Mouse (Mus musculus) lung, postnatal 0 days (tissue): ENCODE measurements around the gene Slc38a1. TPM values are rescaled to one million over a fixed set of nuclear protein-coding genes. Genes with fewer than 3 reads are reported as not detected.
A peak's percentile ranks its signal among the peaks of the same experiment; 100 is the strongest.

ENCODE experiments used
- ATAC-seq: fragments of 200-750 bp; cut with Nextera tagmentation; 2 replicates; pipeline ENCODE4 v1.8.0; 2017; ENCODE audit warnings: moderate library complexity
- DNase-seq: peaks from one replicate; pipeline ENCODE4 v3.0.0-alpha.2; 2016; ENCODE audit warnings: low spot score
- H3K27ac ChIP-seq: fragments of 300-500 bp; sonication (generic); 2 replicates; pipeline ENCODE4 v1.5.1; 2014; ENCODE audit warnings: antibody characterized with exemption, mild to moderate bottlenecking, low read length, mixed read lengths
- H3K27me3 ChIP-seq: fragments of 300-500 bp; sonication (generic); replicated peaks from 2 replicates; pipeline ENCODE4 v1.6.1; 2014; ENCODE audit warnings: low read length, mixed read lengths; ENCODE audit not compliant: insufficient read depth
- H3K36me3 ChIP-seq: fragments of 300-500 bp; sonication (generic); 2 replicates; pipeline ENCODE4 v1.6.1; 2014; ENCODE audit warnings: low read length, mixed read lengths; ENCODE audit not compliant: insufficient read depth
- H3K4me1 ChIP-seq: fragments of 300-500 bp; sonication (generic); 2 replicates; pipeline ENCODE4 v1.6.1; 2014; ENCODE audit warnings: antibody characterized with exemption, low read depth, low read length, mixed read lengths; ENCODE audit not compliant: insufficient read depth
- H3K4me2 ChIP-seq: fragments of 300-500 bp; sonication (generic); replicated peaks from 2 replicates; pipeline ENCODE4 v1.6.1; 2014; ENCODE audit warnings: low read depth, mild to moderate bottlenecking, low read length, moderate library complexity, mixed read lengths
- H3K4me3 ChIP-seq: fragments of 300-500 bp; sonication (generic); 2 replicates; pipeline ENCODE4 v1.5.1; 2014; ENCODE audit warnings: low read depth, low read length
- H3K9ac ChIP-seq: fragments of 300-500 bp; sonication (generic); replicated peaks from 2 replicates; pipeline ENCODE4 v1.6.1; 2014; ENCODE audit warnings: low read depth, mild to moderate bottlenecking
- H3K9me3 ChIP-seq: fragments of 300-500 bp; sonication (generic); 2 replicates; pipeline ENCODE4 v1.6.1; 2016; ENCODE audit warnings: low read length, mixed read lengths
- CTCF ChIP-seq: IDR thresholded peaks from 2 replicates; pipeline ENCODE4 v1.5.1; 2016; ENCODE audit warnings: antibody characterized with exemption, mild to moderate bottlenecking
- EP300 ChIP-seq: IDR thresholded peaks from 2 replicates; pipeline ENCODE4 v1.6.1; 2016; ENCODE audit warnings: antibody characterized with exemption, mild to moderate bottlenecking, control low read depth
- WGBS: fragments of 180-500 bp; shearing (Covaris S2); extraction: QIAGEN DNeasy Blood & Tissue Kit; methylation state at CpG from one replicate; pipeline ENCODE4 v1.1.7; 2014; 5-methylcytosine and 5-hydroxymethylcytosine counted together
- polyA plus RNA-seq: library from polyadenylated mRNA; unstranded; fragments of >200 nt; fragmentation: Nextera tagmentation; extraction: Ambion mirVana; gene quantifications from 2 replicates; pipeline ENCODE4 v1.2.1, GENCODE M21; 2015

Gene Slc38a1
- polyA plus RNA-seq, 1 experiment from 2014 or later = 13.5 TPM

DNA sequence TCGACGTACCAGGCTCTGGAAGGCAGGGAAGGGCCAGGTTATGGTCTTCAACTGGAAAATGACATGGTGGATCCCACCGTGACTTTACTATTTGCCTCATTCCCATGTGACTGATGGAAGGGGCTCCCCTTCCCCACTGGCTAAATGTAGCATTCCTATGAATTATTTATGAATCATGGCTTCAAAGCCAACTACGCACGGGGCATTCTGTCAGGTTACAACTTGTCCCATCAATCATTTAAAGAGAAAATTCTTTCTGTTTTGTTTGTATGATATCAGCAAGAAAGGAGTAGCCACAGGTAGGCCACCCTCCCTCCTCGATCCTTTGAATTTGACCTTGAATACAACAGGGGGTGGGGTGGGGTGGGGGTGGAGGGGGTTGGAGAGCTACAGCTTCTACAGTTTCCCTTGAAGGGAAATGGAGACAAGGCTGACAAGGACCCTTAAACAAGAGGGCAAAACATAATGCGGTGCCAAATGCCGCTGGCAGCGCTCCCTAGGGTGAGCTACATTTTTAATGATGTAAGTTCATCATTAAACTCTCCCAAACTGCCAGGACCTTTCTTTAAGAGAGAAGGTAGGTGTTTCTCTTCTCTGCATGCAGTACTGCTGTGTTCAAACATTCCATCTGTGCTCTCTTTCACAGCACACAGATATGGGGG lies 53.6 kb downstream of the Slc38a1 start:
- Histone ChIP-seq H3K4me1 (no peaks in the 10 kb centered on the region; the same call in 1 of the 2 replicates), H3K27ac (no peak overlapping the region), H3K9ac (no peak overlapping the region), H3K4me2 (no peak overlapping the region), H3K9me3 (no peaks in the 10 kb centered on the region), H3K36me3 (no peaks in the 10 kb centered on the region), H3K4me3 (no peak overlapping the region), H3K27me3 (no peaks in the 10 kb centered on the region)
- no peak for TF ChIP-seq EP300
- TF ChIP-seq CTCF = no peak
- WGBS = 81% methylated on average over 9 of the region's 9 CpGs
- ATAC-seq (no peak), DNase-seq (no peak)

DNA sequence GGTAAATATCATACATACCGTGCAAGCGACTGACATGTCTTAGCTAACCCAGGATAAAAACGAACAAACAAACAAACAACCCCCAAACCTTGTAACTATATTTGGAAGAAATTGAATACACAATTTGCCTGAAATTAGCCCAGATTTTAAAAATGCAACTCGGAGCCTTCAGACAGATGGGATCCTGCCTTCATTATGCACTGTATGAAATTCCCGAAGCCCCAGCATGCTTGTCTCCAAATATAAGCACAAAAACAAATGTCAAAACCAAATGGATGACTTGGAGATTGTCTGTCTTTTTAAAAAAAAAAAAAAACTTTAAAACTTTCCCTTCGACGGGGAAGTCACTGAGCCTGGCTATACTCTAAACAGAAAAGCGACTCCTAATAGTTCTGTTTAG lies 54.7 kb downstream of the Slc38a1 start:
- H3K4me2 ChIP-seq = no peak overlapping the region
- ATAC-seq = no peak
- 81% methylated on average over 8 of the region's 8 CpGs for WGBS
- H3K4me1 ChIP-seq = no peaks in the 10 kb centered on the region
- no peak for DNase-seq
- H3K27ac ChIP-seq = no peak overlapping the region
- H3K4me3 ChIP-seq = no peak overlapping the region
- H3K9ac ChIP-seq = no peak overlapping the region
- no peak for TF ChIP-seq CTCF
- TF ChIP-seq EP300 = no peak
- H3K9me3 ChIP-seq = no peaks in the 10 kb centered on the region
- H3K27me3 ChIP-seq = no peaks in the 10 kb centered on the region
- no peaks in the 10 kb centered on the region for H3K36me3 ChIP-seq

DNA sequence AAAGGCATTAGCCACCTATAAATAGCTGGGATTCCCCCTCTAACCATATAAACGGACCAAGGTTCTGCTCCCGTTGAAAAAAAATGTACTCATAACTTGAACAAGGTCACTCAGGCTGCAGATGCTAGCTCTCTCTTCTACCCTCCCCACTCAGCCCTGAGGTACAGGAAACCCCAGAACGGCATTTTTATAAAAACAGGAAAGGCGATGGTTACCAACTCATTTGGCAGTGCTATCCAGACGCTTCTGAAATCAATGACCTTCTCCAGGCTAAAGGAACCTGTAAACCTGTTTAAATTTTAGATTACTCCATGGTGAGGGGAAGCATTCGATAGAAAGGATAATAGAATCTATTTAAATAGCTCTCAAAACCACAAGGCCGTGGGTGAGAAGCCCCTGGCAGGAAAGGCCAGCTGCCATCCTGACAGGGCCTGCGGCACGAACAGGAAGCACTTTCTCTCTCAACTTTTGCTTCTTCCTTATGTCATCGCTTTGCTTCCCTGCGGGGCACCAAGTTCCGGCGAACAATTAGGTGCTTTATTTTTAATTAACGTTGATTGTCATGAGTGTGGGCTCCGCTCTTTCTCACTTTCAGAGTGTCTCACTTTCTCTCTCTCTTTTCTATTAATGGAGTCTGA lies 59.2 kb downstream of the Slc38a1 start:
- no peaks in the 10 kb centered on the region for H3K36me3 ChIP-seq

DNA sequence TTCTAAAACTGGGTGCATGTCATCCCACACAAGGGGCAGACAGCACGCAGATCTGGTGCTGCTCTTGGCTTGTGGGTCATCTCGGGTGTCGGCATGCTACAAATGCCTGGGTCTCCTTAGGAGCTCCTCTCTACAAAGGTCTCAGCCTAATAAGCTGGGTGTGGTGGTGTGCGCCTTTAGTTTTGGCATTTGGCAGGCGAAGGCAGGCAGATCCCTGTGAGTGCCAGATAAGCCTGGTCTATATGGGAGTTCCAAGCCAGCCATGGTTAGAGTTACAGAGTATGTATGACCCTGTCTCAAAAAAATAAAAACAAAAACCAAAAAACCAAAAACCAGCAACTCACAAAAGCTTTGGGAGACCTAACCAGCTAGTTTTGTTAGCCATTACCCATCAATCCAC lies 65.7 kb downstream of the Slc38a1 start:
- DNase-seq (no peak), ATAC-seq (no peak)
- no peaks in the 10 kb centered on the region for H3K4me1 ChIP-seq
- H3K4me3 ChIP-seq = no peak overlapping the region
- no peaks in the 10 kb centered on the region for H3K9me3 ChIP-seq
- H3K36me3 ChIP-seq = no peaks in the 10 kb centered on the region
- H3K9ac ChIP-seq = no peak overlapping the region
- H3K27ac ChIP-seq = no peak overlapping the region
- H3K27me3 ChIP-seq = no peaks in the 10 kb centered on the region
- 91% methylated on average over 5 of the region's 5 CpGs for WGBS
- no peak overlapping the region for H3K4me2 ChIP-seq
- no peak for TF ChIP-seq CTCF

More for the DNA sequence above, 59.2 kb downstream of the Slc38a1 start:
- Histone ChIP-seq H3K4me1 (no peaks in the 10 kb centered on the region), H3K9ac (no peak overlapping the region), H3K4me2 (no peak overlapping the region), H3K4me3 (no peak overlapping the region), H3K9me3 (no peaks in the 10 kb centered on the region), H3K27me3 (no peaks in the 10 kb centered on the region), H3K27ac (no peak overlapping the region)
- DNase-seq = no peak
- WGBS = 76% methylated on average over 15 of the region's 15 CpGs
- ATAC-seq = no peak
- TF ChIP-seq EP300 = no peak

DNA sequence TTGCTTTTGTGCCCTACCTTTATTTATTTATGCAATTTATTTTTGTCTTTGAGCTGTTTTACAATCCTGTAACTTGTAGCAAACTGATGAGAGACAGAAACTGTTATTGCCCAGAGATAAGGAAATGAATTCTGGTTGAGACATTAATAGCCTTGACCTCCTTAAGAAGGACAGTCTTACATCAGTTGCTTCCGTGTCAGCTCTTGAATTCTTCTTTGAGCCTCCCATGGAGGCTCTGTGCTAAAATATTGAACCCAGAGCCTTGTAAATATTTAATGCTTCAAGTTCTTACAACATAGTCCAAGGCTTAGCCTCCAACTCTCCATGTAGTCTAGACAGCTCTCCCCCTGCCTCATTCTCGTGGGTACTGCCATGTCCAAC lies 73.7 kb downstream of the Slc38a1 start:
- H3K4me2 ChIP-seq = no peak overlapping the region
- DNase-seq (no peak), ATAC-seq (no peak)
- H3K4me3 ChIP-seq = no peak overlapping the region
- no peaks in the 10 kb centered on the region for H3K36me3 ChIP-seq
- WGBS = 54% methylated on average over 2 of the region's 2 CpGs
- H3K27me3 ChIP-seq = no peaks in the 10 kb centered on the region
- no peaks in the 10 kb centered on the region for H3K9me3 ChIP-seq
- H3K4me1 ChIP-seq = no peaks in the 10 kb centered on the region; the same call in 1 of the 2 replicates
- H3K27ac ChIP-seq = no peak overlapping the region
- no peak overlapping the region for H3K9ac ChIP-seq
- TF ChIP-seq EP300 (no peak), CTCF (no peak)

DNA sequence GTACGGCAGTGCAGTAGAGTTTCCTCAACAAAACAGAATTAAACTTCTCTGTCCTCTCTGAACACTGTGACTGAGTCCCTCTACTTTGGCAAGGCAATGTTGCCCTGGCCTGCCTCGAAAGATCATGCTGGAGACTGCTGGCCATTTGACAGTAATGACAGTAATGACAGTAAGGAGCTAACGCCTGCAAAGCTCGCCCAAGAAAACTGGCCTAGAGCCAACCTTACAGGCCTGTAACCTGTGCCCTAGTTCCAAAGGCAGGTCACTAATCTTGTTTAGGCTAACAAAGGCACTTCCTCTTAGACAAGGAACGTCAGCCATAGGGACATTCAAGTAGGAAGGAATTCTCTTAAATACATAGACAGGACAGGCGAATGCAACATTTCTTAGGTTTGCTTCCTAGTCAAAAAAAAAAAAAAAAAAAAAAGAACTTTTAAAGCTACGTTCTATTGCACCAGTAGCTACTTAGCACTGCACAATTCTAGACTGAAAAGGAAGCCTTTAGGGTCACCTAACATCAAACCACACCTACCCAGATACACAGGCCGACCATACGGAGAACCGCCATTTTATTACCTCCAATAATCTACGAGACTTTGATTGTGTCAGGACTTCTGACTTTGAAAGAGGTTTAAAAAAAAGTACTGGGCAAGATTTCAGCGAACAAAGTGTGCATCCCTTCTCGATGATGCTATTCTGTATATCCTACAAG lies 74.3 kb downstream of the Slc38a1 start:
- 48% methylated on average over 13 of the region's 13 CpGs for WGBS
- ATAC-seq (peak; percentile 42), DNase-seq (peak; percentile 60)
- H3K9me3 ChIP-seq = no peaks in the 10 kb centered on the region
- H3K4me3 ChIP-seq = no peak overlapping the region
- H3K4me2 ChIP-seq = no peak overlapping the region
- no peak for TF ChIP-seq CTCF
- no peak for TF ChIP-seq EP300
- no peak overlapping the region; the same call in 1 of the 2 replicates for H3K27ac ChIP-seq
- H3K27me3 ChIP-seq = no peaks in the 10 kb centered on the region
- no peaks in the 10 kb centered on the region; the same call in 1 of the 2 replicates for H3K4me1 ChIP-seq
- no peaks in the 10 kb centered on the region for H3K36me3 ChIP-seq
- H3K9ac ChIP-seq = no peak overlapping the region
